Mouse (Mus musculus): ENCODE results near the gene Pole2.

GRCm38 (mm10) chr12:69257836-69258235, 29.8 kb upstream of the Pole2 start:
- TF ChIP-seq GATA1 (IDR thresholded peaks at IDR 0.05; ENCODE audit: borderline replicate concordance, low read length) (no peak), FLI1 (IDR thresholded peaks at IDR 0.05; ENCODE audit: low read length) (no peak)
